In the genomic region with DNA sequence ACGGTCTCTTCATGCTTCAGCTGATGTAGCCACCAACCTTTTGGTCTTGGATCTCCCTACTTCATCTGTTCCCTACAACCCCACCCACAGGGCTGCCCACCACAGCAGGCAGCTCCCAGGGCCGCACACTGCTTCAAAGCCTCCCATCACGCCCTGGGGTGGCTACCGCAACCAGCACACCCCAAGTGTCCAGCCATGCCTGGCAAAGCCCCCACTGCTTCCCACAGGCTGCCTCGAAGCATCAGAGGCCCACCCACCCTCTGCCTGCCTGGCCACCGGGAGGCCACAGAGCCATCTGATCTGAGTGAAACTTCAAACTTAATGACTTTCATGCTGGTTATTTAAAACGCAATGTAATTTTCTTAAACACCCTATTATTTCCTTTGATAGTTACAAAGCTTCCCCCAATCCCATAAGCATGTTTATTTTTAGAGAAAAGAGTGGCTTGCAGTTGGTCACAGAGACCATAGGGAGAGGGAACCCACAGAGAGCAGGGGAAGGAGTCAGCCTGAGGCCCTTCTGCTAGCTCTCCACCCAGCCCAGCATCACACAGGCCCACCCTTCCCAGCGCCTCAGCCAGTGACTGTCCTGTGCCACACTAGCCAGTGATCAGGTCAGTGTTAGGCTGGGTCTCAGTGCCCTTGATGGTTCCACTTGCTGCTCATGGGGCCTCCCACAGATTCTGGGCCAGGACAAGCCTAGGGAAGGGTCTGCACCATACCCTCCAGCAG, we compare ENCODE assay signal across 19 mouse cellular contexts. TPM values are rescaled to one million over a fixed set of nuclear protein-coding genes. Genes with fewer than 3 reads are reported as not detected.
DNase-seq lines count a peak whose midpoint lies in the region; ATAC-seq lines count a peak whose summit lies in the region.
"Had no signal": no experiment of that assay in that cellular context is flagged by ENCODE, and none has a peak within 500 bp of the region (broad histone marks: within the 10 kb centered on the region; RNA-seq: fewer than 3 reads in every experiment).

No protein-coding gene starts in this region.

- no peaks in the 10 kb centered on the region for H3K9me3 ChIP-seq in hindbrain, embryonic 10.5 days
- no peaks in the 10 kb centered on the region for H3K9me3 ChIP-seq in hindbrain, embryonic 12.5 days (replicated peaks)
- H3K9me3 ChIP-seq in limb, embryonic 10.5 days (replicated peaks), result no peaks in the 10 kb centered on the region
- H3K9me3 ChIP-seq: hindbrain, embryonic 15.5 days; midbrain, embryonic 12.5 days; stomach, embryonic 15.5 days had no signal

- no peak for DNase-seq in hindbrain, embryonic 10.5 days (ENCODE audit: low spot score)
- peak; percentile 20 for DNase-seq in thymus, postnatal 0 days (ENCODE audit: low spot score)
- no peak for DNase-seq in thymus, adult 18-20 months
- no peak for DNase-seq in limb, embryonic 10.5 days (ENCODE audit: low spot score)
- no peak for DNase-seq in natural killer cell, adult 2 months (ENCODE audit: low spot score in 2 of 2)
- DNase-seq in cerebellum, postnatal 25 days, result no peak
- DNase-seq: cerebellum, adult 11-12 months; gastrocnemius, postnatal 14 days; kidney, adult 2 months; kidney, postnatal 4 days; liver; lung, postnatal 36 days had no signal

- no peak overlapping the region for H3K4me3 ChIP-seq in hindbrain, embryonic 10.5 days
- no peak overlapping the region for H3K4me3 ChIP-seq in hindbrain, embryonic 12.5 days
- H3K4me3 ChIP-seq in limb, embryonic 10.5 days, result no peak overlapping the region; the same call in 1 of the 2 replicates
- H3K4me3 ChIP-seq: erythroblast, embryonic 14.5 days; hindbrain, embryonic 15.5 days; midbrain, embryonic 12.5 days; stomach, embryonic 15.5 days had no signal

- H3K9ac ChIP-seq in hindbrain, embryonic 12.5 days, result no peak overlapping the region
- H3K9ac ChIP-seq: hindbrain, embryonic 15.5 days; midbrain, embryonic 12.5 days; stomach, embryonic 15.5 days had no signal

- WGBS in hindbrain, embryonic 10.5 days, result 78% methylated on average over 8 of the region's 8 CpGs
- 78% methylated on average over 8 of the region's 8 CpGs for WGBS in hindbrain, embryonic 12.5 days
- WGBS in limb, embryonic 10.5 days, result 74% methylated on average over 8 of the region's 8 CpGs

- peaks cover 32% of the 10 kb centered on the region for H3K4me1 ChIP-seq in hindbrain, embryonic 10.5 days (replicated peaks)
- peaks cover 21% of the 10 kb centered on the region for H3K4me1 ChIP-seq in hindbrain, embryonic 12.5 days
- H3K4me1 ChIP-seq in limb, embryonic 10.5 days, result peaks cover 41% of the 10 kb centered on the region

- ATAC-seq in hindbrain, embryonic 12.5 days (ENCODE audit: low FRiP score), result no peak
- ATAC-seq: activated CD4-positive, CD25-positive, alpha-beta regulatory T cell, adult 4 months had no signal

- H3K27ac ChIP-seq in hindbrain, embryonic 10.5 days, result peak overlapping the region; percentile 23; the same call in 1 of the 2 replicates
- H3K27ac ChIP-seq in hindbrain, embryonic 12.5 days, result no peak overlapping the region
- peak overlapping the region; percentile 56 for H3K27ac ChIP-seq in limb, embryonic 10.5 days
- H3K27ac ChIP-seq: hindbrain, embryonic 15.5 days; midbrain, embryonic 12.5 days; stomach, embryonic 15.5 days had no signal

- H3K36me3 ChIP-seq in hindbrain, embryonic 10.5 days, result 0 out of 2 replicates have a peak, but pooled peaks cover 4% of the 10 kb centered on the region
- H3K36me3 ChIP-seq in hindbrain, embryonic 12.5 days, result no peaks in the 10 kb centered on the region
- H3K36me3 ChIP-seq in limb, embryonic 10.5 days, result peaks cover 46% of the 10 kb centered on the region
- H3K36me3 ChIP-seq: hindbrain, embryonic 15.5 days; midbrain, embryonic 12.5 days; stomach, embryonic 15.5 days had no signal

- H3K4me2 ChIP-seq in hindbrain, embryonic 12.5 days (replicated peaks), result no peak overlapping the region
- H3K4me2 ChIP-seq: hindbrain, embryonic 15.5 days; midbrain, embryonic 12.5 days; stomach, embryonic 15.5 days had no signal

- no peaks in the 10 kb centered on the region for H3K27me3 ChIP-seq in hindbrain, embryonic 10.5 days (ENCODE audit: insufficient read depth, poor library complexity, severe bottlenecking)
- no peaks in the 10 kb centered on the region for H3K27me3 ChIP-seq in hindbrain, embryonic 12.5 days
- no peaks in the 10 kb centered on the region for H3K27me3 ChIP-seq in limb, embryonic 10.5 days (ENCODE audit: low read depth, poor library complexity, severe bottlenecking)
- H3K27me3 ChIP-seq: CH12.LX; hindbrain, embryonic 15.5 days; midbrain, embryonic 12.5 days; stomach, embryonic 15.5 days had no signal

RNA-seq across cellular contexts. Expression of gene Tcf7, which starts 10.9 kb away (rescaled TPM):
- polyA plus RNA-seq in hindbrain, embryonic 10.5 days (2016; fragmentation: Nextera tagmentation; extraction: Ambion mirVana), result 9.3 and 10.8 TPM in 2 replicates
- polyA plus RNA-seq in hindbrain, embryonic 12.5 days (2016; fragmentation: Nextera tagmentation; extraction: Ambion mirVana), result 7.6 and 8.6 TPM in 2 replicates
- polyA plus RNA-seq in thymus, postnatal 0 days (2015; fragmentation: Nextera tagmentation; extraction: Ambion mirVana), result 1,084 and 1,272 TPM in 2 replicates
- 24.4 and 41.7 TPM in 2 replicates for polyA plus RNA-seq in limb, embryonic 10.5 days (2016; fragmentation: Nextera tagmentation; extraction: Ambion mirVana)

RNA-seq across cellular contexts. Expression of gene Skp1a, which starts 40.1 kb away (rescaled TPM):
- polyA plus RNA-seq in hindbrain, embryonic 10.5 days (2016; fragmentation: Nextera tagmentation; extraction: Ambion mirVana), result 905 and 976 TPM in 2 replicates
- 978 and 979 TPM in 2 replicates for polyA plus RNA-seq in hindbrain, embryonic 12.5 days (2016; fragmentation: Nextera tagmentation; extraction: Ambion mirVana)
- polyA plus RNA-seq in thymus, postnatal 0 days (2015; fragmentation: Nextera tagmentation; extraction: Ambion mirVana), result 1,041 and 1,103 TPM in 2 replicates
- 876 and 900 TPM in 2 replicates for polyA plus RNA-seq in limb, embryonic 10.5 days (2016; fragmentation: Nextera tagmentation; extraction: Ambion mirVana)

RNA-seq across cellular contexts. Expression of gene Olfr1371, which starts 58.1 kb away (rescaled TPM):
- not detected in 2 replicates for polyA plus RNA-seq in hindbrain, embryonic 10.5 days (2016; fragmentation: Nextera tagmentation; extraction: Ambion mirVana)
- polyA plus RNA-seq in hindbrain, embryonic 12.5 days (2016; fragmentation: Nextera tagmentation; extraction: Ambion mirVana), result not detected in 2 replicates
- not detected in 2 replicates for polyA plus RNA-seq in thymus, postnatal 0 days (2015; fragmentation: Nextera tagmentation; extraction: Ambion mirVana)
- polyA plus RNA-seq in limb, embryonic 10.5 days (2016; fragmentation: Nextera tagmentation; extraction: Ambion mirVana), result not detected in 2 replicates
- polyA plus RNA-seq: activated CD4-positive, CD25-positive, alpha-beta regulatory T cell, adult 4 months; erythroblast, embryonic 14.5 days; hindbrain, embryonic 15.5 days; kidney, adult 2 months; midbrain, embryonic 12.5 days; stomach, embryonic 15.5 days had no signal

Comparison
In these comparisons a context has a peak if more than half of its experiments do, and no peak if none do; other contexts are left out.
1. RNA of gene Tcf7, which starts 10.9 kb away (polyA plus RNA-seq): 1,084 to 1,272 TPM in thymus, postnatal 0 days; 24.4 to 41.7 TPM in limb, embryonic 10.5 days, 9.3 to 10.8 TPM in hindbrain, embryonic 10.5 days and 7.6 to 8.6 TPM in hindbrain, embryonic 12.5 days; every median in the first group is over 10 times any median in the second.